Mouse (Mus musculus) telencephalon, adult 2 months (tissue): ENCODE measurements at regions not wholly inside any gene's neighbourhood (a gene's known extent, or its start where the extent isn't known, plus 50 kb on each side); places are given as distances from the start of the nearest gene placed in this dataset.

ENCODE experiments used
- DNase-seq: peaks from one replicate; pipeline ENCODE4 v3.0.0-alpha.2; 2011; ENCODE audit warnings: low read depth, low spot score

DNA sequence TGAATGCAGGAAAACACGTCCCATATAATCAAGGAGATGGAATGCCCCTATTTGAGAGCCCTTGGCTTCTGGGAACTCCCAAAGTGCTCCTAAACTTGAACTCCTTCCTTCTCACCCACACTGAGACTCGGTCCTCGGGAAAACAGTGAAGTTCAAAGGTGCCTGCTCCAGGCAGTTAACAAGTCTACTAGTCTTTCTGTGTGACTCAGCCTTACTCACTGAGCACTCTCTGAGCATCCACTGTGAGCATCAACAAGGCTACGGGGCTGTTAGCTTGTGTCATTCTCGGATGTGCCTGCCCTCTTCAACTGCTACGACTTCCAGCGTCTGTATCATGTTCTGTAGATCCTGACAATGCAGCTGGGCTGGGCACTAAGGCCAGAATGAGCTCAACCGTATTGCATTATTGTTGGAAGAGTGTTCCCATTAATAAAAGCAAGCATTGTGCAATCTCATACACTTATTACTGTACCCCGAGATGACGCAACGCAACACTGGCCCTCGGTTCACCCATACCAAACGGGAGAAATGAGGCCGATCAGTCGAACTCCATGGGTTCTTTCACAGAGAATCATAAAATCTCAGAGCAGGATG lies 96.1 kb upstream of the Egr2 start:
- DNase-seq, result no peak

DNA sequence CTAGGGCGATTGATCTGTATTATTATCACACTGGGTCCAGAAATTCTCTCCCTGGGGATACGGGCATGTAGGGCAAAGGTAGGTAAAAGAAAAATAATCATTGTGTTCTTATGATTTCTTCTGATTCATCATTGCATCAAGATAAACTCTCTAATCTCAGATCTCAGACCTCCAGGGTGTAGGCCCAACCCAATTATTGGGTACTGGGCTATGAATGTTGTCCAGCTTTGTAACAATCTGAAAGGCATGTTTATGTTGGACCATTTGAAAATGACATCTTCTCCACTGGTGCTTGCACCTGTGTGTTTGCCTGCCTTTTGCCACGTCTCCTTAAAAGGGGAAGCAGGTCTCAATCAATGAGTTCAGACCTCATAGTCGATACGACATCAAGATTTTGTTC lies 95.4 kb upstream of the Egr2 start:
- no peak for DNase-seq

DNA sequence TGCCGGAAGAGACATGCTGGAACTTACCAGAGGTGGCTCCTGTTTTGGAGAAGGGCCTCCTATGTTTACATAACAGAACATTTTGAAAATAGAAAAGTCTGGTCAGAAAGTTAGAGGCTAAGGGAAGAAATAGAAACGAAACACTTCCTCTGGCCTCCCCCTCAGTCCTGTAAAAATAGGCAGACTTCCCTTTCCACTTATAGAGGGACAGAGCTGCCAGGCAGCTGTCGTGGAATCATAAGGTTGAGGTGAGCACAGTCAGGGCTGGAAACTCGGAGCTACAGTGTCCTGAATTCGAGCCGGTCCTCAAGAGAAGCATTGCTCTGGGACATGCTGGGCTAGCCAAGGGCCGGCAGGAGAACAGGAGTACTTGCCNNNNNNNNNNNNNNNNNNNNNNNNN lies 94.0 kb upstream of the Egr2 start:
- DNase-seq, result no peak

DNA sequence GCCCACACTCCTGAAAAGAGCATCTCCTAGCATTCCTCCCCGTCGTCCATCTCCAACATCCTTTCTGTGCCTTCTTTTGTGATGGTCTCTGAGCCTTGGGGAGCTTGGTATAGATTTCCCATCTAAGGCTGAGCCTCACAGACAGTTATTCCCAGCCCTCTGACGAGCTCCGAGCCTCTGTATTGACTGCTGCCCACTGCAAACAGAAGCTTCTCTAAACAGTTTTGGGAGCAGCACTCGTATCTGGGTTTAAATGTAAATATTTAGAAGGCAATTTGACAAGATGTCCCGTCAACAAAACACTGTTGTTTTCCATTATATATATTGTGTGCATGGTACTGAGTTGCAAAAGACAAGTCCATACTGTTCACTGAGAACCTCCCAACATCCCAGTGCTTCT lies 86.4 kb upstream of the Egr2 start:
- DNase-seq, result no peak

DNA sequence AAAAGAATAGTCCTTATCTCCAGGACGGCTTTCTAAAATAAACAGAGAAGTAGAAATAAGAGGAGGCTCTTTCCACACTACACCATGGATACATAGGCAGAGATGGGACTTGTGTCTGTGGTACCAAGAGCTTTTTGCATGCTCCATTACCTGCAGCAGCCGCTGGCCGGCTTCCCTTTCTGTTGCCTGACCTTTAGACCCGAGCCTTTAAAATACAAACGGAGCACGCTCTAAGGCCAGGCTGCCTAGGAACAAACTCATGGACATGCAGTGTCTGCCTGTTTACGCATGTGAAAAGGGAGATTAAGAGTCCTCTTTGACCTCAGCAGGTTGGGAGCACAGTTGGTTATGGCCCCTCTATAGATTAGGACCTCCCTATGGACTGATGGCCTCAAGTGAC lies 81.1 kb upstream of the Egr2 start:
- DNase-seq, result no peak

DNA sequence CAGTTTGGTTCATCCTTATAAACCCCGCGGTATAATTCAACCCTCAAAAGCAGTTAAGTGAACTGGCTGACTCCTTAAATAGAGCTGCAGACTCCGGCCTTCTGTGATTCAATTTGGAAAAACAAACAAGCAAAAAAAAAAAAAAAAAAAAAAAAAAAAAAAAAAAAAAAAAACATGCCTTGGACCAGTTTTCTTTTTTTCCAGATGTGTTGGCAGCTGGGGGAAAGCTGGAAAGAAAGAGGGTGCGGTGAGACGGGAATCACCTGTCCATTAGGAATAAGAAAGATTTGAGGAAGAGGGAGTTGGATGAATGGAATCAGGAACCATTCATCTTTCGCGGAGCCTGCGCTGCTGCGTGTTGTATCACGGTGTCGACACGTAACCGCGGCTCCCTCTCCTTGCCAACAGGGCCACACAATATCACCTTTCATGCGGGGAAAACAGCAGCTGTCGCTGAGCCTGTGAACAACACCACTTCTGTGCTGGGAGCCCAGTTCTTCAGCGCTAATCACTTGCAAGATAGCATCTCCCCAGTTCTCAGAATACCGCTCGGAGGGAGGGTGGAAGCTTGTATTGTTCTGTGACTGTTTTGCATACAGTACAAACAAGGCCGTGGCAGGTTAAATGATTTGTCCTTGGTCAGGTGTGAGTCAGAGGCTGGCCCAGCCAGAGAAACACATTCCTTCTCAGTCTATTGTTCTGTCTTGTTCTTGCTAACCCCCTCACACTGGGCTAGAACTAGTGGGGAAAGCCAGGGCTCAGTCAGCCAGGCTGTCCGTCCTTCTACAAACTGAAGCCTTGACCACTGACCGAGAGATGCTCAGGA lies 76.6 kb upstream of the Egr2 start:
- DNase-seq, result no peak

DNA sequence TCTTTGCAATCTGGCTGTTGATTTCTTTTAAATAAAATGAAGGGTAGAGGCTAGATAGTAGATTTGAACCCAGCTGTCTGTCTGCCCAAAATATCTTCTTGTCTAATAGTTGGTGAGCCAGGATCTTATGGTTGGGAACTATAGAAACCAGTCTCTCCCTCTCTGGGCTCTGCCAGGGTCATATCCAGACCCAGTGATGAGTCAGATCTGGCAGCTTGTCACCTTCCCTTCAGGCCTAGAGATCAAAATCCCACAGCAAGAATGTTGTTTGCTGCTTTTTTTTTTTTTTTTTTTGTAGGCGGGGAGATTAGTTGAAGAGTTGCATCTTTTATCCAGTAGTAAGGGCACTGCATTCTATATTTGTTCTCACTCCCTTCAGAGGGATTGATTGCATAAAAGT lies 74.0 kb upstream of the Egr2 start:
- no peak for DNase-seq

DNA sequence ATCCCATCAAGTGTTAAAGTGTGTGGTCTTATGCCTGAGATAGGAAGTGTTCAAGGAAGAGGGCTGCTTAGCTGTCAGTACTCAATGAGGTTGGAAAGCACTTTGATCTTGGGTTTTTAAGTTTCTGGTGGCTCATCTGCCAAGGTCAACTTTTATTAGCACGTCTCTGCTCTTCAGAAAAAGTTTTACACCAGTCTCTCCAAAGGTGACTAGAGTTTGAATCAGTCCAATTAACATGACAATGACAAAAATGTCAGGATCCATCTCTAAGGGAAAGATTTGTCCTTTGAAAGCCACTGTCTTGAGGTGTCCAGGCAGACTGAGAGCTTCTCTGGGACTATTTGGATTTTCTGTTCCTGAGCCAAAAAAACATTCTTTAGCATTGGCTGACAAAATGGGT lies 73.4 kb upstream of the Egr2 start:
- DNase-seq, result no peak

DNA sequence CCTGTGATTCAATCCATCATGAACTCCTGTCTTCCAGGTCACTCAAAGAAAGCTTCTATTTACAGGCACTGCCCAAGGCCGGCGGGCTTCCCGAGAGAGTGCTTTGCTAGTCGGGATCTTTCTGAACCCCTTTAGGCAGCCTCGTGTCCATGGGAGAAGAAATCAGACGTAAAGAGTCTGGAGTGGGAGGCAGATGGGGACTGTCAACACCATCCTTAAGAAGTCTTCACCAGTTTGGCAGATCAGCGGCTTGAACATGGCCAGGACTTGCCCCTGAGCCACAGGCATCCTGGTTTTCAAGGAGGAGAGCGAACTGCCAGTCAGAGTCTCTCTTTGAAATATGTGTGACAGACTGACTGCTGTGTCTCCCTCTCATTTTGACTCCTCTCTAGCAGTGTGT lies 66.6 kb upstream of the Egr2 start:
- no peak for DNase-seq

DNA sequence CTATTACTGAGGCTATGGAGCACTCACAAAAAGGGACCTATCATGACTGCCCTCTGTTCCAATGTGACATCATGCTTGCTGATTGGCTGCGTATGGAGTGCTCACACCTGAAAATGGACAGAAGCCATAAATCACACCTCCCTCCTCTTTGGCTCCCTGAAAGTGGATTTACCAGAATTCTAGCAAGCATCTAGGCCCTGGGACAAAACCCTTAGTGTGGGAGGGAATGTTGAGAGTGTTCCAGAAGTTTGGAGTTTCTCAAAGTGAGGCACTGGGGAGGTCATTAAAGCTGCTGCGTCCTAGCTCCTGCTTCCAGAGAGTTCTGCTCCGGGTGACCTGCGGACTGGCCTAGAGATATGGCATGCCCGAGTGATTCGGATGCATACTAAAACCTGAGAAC lies 62.3 kb upstream of the Egr2 start:
- DNase-seq, result no peak

DNA sequence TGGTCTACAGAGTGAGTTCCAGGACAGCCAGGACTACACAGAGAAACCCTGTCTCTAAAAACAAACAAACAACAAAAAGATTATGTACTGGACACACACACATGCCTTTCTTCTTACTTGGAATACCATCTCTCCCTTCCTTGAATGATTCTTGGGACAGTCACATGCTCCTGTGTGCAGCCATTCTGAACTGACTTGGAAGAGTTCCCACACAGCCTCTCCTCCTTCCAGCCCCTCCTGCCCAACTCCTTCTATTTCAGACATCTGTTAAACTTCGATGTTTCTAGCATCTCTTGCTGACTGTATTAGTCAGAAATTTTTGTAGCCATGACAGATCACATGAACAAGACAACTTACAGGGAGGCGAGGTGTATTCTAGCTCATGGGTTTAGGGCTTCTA lies 60.9 kb upstream of the Egr2 start:
- no peak for DNase-seq

DNA sequence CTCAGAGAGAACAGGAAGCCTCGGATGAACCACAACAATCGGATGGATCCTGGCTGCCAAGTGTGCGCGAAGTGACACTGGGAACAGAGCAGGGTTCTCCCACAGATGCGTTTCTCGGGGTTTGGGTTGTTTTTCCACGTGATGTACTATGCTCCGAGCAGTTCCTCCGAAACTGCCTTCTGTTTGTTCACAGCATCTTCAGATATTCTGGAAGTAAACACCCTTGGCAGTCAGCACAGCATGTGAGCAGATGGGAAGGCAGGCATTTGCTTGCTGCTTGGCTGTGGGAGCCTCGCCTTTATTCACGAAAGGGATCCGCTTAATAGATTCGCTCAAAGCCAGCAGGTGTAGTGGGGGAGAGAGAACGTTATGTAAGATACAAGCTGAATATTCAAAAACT lies 53.0 kb upstream of the Egr2 start:
- DNase-seq, result peak; percentile 78

DNA sequence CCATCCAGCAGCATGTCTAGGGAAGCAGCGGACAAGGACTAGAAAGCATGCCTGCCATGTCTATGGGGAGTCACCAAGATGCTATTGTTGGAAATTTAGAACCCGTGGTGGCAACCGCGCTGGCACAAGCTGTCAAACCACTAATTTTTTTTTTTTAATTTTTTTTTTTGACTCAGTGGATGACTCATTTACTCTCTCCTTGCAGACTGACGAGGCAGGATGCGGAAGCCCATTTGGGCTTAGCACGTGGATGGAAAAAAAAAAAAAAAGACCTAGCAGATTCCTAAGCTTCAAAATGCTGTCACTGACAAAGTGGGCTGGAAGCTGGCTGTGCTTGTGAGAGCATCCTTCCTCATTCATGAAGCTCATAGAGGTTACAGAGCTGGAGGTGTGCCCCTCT lies 51.9 kb upstream of the Egr2 start:
- peak; percentile 66 for DNase-seq

DNA sequence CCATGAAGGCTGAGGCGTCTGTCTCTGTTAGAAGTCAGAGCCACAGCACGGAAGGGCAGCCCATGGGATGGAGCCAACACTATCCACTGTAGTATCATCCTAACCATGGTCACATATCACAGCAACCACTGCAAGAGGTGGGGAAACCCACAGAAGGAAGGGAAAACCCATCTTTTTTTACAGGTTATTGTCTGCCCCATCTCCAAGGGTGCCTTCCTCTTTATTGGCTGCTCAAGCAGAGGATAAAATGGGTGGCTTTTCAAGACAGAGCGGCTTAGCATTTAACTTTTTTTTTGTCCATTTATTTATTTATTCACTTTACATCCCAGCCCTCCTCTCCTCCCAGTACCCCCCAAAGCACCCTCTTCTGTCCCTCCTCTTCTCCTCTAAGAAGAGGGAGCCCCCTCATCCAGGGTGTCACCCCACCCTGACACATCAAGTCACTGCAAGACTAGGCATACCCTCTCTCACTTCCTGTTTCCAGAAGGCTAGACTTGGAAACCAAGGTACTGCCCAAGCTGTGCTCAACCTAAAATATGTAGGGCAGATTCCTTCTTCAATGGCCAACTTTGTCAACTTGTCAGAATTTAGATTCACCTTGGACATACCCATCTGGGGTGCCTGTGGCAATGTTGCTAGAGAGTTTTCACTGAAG lies 51.1 kb upstream of the Egr2 start:
- no peak for DNase-seq
